Mouse (Mus musculus): ENCODE measurements around the gene Btbd9. TPM values are rescaled to one million over a fixed set of nuclear protein-coding genes. Genes with fewer than 3 reads are reported as not detected.

Gene Btbd9
- polyA plus RNA-seq, 1 experiment from 2014 or later: 137 TPM

DNA sequence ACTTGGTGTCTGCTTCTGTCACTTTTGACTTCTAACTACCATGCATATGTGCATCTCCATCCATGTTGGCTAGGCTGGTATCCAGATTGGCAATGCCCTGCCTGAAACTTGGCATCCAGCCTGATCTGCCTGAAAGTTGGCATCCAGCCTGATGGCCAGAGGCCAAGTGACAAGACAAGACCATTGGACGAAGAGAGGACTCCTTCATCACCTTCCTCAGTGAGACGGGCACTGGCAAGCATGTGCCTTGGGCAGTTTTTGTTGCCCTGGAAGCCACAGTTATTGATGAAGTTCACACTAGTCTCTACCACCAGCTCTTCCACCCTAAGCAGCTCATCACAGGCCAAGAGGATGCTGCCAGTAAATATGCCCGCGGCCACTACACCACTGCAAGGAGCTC, 398.9 kb downstream of the Btbd9 start:
- Histone ChIP-seq H3K9ac (replicated peaks) (no peak overlapping the region), H3K36me3 (peaks cover 4% of the 10 kb centered on the region), H3K4me1 (replicated peaks) (no peaks in the 10 kb centered on the region), H3K4me2 (replicated peaks) (no peak overlapping the region), H3K27me3 (no peaks in the 10 kb centered on the region), H3K27ac (no peak overlapping the region), H3K4me3 (replicated peaks) (no peak overlapping the region), H3K9me3 (no peaks in the 10 kb centered on the region)
- 91% methylated on average over 4 of the region's 4 CpGs for WGBS
- ATAC-seq: no peak

Other genes starting within 250 kb of the Btbd9 start
- gene Dnah8, start 47.9 kb upstream of the Btbd9 start, polyA plus RNA-seq (2015; fragmentation: Nextera tagmentation; extraction: Ambion mirVana): 1.6 and 2.2 TPM in 2 replicates
- gene Glo1, start 50.4 kb upstream of the Btbd9 start, polyA plus RNA-seq (2015; fragmentation: Nextera tagmentation; extraction: Ambion mirVana): 156 and 162 TPM in 2 replicates